Mouse (Mus musculus): ENCODE results near the gene Lrrc61.
A peak's percentile ranks its signal among the peaks of the same experiment; 100 is the strongest.

Lrrc61 gene

DNA sequence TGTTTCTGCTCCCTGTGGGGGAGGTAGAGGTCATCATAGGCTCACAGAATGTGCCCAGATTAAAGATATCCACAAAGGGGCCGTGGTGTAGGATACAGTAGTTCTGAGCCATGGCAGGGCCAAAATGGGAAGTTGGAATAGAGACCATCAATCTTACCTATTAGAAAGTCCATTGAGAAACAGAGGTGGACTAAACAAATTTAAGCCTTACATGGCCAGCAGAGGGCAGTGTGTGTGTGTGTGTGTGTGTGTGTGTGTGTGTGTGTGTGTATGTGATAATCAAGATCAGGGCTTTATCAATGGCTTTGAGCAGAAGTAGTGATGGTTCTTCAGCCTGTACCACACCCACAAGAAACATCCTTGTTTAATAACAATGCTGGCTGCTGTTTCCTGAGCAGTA lies 8.3 kb upstream of the Lrrc61 start:
- no peak for ATAC-seq (ENCODE audit: insufficient number of reproducible peaks, low FRiP score, low TSS enrichment)

DNA sequence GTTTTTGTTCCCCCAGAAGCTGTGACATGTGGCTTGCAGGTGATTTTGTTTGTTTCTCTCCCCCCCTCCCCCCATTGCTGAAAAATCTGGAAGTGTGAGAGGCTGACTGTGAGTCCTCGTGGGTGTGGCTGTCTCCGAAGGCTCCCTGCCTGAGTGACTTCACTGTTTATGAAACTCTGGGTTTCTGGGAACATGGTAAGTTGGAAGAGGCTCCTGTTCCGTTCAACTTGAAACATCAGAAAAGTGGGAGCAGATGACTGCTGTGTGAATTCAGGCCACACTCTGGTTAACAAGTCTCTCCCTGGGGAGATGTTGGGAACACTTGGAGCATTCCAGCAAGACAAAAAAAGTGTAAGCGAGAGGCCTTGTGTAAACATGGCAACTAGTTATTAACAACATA lies 7.7 kb upstream of the Lrrc61 start:
- no peak for ATAC-seq (ENCODE audit: insufficient number of reproducible peaks, low FRiP score, low TSS enrichment)

DNA sequence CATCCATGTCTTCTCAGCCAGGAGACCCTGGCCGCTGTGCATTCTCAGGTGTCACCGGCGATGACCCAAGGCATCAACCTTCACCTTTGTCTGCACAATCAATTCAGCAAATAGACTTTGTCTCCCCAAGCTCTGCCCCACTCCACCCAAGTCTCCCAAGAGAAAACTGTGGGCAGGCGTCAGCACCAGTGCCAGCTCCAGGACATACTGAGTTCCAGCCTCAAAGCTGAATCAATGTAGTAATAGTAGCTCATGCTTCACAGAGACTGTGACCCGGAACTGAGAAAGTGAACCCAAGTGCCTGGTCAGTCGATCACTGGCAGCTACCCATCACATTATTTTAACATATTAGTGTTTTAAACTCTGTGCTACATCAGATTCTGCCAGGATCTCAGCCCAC lies 6.3 kb upstream of the Lrrc61 start:
- no peak for ATAC-seq (ENCODE audit: insufficient number of reproducible peaks, low FRiP score, low TSS enrichment)

DNA sequence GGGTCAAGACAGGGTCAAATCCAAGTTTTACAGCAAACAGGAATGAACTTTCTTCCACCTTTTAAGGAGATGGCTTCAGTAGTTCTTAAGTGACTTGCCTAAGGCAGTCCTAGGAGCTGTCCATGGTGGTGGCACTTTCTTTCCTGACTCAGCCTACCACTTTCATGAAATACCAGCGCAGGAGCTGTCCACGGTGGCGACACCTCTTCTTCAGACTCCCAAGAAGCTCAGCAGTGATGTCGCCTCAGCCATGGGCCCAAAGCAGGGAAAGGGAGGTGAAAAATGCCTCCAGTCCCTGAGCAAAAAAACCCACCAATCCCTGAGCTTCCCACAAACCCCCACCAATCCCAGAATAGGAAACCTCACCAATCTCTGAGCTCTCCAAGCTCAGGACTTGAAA lies 1.7 kb upstream of the Lrrc61 start:
- ATAC-seq (ENCODE audit: insufficient number of reproducible peaks, low FRiP score, low TSS enrichment): no peak

DNA sequence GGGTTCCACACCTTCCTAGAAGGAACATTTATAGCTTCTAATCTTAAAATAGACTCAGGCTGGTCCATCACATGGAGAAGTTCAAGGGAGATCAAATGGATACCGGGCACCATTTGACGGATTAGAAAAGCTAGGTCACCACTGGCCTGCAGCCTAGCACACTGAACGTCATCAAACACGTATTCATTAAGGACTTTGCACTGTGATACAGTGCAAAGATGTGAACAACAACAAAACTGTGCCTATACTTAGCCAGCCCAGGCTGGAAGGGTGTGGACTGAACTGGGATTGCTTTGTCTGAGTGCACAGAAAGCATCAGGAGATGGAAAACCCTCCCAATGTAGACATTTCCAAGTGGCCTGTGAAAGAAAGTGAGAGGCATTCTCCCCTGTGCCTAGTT lies 777 bp upstream of the Lrrc61 start:
- 0 out of 2 replicates have a peak, but pooled peaks have one; percentile 0 for ATAC-seq (ENCODE audit: insufficient number of reproducible peaks, low FRiP score, low TSS enrichment)

DNA sequence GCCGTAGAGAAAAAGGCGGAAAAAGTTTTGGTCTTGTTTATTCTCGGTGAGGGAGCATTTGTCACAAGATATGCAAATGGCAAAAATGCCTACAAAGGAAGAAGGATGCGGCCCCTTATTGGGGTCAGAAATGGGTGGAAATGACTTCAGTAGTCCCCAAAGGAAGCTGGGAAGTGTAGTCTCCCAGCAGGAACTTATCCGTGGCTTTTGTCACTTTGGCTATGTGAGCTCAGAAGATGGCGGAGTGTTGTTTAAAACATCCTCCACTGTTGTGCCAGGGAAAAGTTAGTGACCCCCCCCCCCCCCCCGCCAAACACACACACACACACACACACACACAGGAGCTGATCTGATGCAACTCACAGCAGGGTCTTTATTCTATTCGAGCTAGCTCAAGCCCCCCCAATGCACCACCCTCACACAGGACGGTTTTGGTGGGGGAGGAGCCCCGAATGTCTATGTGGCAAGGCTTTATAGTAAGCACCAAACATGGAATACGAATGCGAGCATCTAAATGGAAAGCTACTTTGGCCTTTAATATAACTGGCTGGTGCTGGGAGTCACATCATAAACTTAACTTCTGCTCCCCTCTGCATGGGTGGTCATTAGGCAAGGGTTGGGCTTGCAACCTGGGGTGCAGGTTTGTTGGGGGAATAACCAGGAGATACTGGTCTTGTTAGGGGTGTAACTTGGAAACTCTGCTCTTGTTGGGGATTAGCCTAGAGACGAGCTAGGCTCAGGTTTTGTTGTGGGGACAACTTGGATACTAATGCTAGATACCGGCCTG lies 701 bp downstream of the Lrrc61 start:
- peak; percentile 83 for ATAC-seq (ENCODE audit: insufficient number of reproducible peaks, low FRiP score, low TSS enrichment)

DNA sequence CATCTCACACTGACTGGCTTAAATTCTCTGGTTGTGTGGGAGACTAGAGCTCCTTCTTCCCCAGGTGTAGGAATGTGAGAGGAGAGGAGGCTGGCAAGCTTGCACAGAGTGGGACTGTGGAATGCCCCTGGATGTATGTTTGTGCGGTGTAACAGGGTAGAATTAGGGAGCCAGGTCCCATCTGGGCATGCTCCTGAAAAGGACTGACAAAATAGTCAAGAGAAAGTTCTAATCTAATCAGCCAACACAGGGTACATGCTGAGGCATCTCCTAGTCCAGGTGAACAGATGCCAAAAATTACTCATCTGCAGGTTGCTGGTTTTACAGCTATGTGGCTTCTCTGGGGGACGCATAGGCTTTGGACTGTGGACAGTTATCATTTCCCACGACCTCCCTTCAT lies 1.4 kb downstream of the Lrrc61 start:
- no peak for ATAC-seq (ENCODE audit: insufficient number of reproducible peaks, low FRiP score, low TSS enrichment)

DNA sequence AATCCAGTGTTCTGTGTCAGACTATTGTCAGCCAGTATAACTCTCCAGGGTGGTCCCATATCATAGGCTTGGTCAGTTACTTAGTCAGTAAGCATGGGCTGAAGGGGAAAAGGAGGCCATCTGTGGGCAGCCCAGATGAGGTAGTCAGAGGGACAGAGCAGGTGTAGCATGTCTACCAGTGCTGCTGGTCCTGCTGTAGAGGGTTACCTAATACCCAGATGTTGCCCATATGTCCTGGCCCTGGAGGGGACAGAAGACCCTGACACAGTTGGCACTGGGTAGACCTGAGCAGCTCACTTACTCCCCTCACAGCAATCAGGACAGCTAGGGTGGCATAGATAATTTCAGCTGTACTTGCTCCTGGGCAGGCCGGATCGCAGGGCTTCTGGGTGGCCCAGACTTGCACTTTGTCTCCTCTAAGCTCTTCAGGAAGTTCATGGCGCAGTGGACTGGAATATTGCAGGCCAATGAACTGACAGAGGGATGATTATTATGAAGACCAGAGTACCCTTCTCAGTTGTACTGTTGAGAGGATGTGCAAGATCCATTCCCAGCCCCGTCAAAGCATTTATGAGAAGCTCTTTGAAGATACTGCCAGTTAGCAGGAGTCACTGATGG lies 11.2 kb downstream of the Lrrc61 start:
- ATAC-seq (ENCODE audit: insufficient number of reproducible peaks, low FRiP score, low TSS enrichment): no peak

DNA sequence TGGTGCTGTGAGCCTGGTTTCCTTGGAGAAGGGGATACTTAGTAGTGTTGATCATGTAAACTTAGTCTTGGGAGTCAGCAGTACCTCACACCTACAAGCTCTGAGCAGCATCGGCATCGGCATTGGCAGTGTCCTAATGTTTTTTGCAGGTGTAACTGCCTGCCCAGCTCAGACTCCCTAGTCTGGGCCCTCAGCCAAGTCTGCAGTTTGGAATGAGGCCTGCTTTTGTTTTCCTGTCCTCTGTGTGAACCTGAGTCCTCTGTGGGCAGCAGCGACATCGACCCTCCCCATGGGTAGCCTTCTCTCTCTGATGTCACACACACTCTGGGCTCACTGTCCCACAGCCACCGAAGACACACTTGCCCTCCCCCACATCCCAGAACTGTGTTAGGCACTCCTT lies 11.7 kb downstream of the Lrrc61 start:
- ATAC-seq (ENCODE audit: insufficient number of reproducible peaks, low FRiP score, low TSS enrichment): no peak

DNA sequence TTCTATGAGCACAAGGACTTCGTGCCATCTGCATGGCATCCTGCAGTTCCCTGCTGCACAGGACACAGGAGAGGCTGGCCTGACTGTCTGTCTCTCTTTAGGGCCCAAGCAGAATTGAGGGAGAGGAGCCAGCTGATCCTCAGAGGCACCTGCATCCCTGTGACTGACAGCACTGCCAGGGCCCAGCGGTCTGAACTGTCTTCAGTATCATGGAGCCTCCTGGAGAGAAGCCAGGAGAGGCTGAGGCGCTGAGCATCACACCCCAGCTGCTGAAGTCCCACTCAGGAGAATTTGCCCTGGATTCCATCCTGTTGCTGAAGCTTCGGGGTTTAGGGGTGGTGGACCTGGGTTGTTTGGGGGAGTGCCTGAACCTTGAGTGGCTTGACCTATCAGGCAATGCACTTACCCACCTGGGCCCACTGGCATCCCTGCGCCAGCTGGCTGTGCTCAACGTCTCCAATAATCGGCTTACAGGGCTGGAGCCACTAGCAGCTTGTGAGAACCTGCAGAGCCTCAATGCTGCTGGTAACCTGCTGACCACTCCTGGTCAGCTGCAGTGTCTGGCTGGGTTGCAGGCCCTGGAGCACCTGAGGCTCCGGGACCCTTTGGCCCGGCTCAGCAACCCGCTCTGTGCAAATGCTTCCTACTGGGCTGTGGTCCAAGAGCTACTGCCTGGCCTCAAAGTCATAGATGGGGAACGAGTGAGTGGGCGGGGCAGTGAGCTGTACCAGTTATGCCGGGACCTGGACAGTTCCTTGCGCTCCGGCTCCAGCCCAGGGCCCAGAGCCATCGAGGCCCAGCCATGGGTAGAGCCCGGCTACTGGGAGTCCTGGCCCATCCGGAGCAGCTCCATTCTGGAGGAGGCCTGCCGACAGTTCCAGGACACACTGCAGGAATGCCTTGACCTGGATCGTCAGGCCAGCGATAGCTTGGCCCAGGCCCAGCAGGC lies 13.7 kb downstream of the Lrrc61 start:
- ATAC-seq (ENCODE audit: insufficient number of reproducible peaks, low FRiP score, low TSS enrichment): peak; percentile 72

DNA sequence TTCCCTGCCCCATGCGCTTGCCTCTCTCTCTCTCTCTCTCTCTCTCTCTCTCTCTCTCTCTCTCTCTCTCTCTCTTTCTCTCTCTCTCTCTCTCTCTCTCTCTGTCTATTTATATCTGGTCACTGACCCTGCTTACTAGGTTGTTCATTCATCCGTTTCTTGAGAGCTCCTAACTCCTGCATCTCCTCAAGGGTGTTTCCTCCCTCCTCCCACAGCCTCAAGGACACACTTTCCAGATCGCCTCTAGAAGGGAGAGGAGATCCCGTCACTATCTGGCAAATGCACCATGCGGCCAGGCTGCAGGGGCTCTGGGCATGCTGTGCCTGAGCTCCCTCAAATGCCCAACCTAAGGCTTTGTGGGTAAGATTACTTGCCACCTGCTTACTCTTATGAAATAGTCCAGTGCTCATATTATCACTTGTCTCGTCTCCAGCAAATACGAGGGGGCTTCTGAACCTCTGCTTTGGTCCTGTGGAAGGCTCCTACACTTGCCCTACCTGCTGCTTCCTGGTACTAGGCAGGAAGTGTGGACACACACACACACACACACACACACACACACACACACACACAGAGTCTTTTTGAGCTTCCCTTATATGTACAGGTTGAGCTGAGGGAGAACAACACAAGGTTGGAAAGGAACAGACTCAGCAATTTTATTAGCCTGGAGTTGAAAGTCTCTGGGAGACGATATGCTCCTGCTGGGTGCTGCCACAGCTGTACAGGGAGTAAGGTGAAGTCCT lies 14.6 kb downstream of the Lrrc61 start:
- no peak for ATAC-seq (ENCODE audit: insufficient number of reproducible peaks, low FRiP score, low TSS enrichment)

DNA sequence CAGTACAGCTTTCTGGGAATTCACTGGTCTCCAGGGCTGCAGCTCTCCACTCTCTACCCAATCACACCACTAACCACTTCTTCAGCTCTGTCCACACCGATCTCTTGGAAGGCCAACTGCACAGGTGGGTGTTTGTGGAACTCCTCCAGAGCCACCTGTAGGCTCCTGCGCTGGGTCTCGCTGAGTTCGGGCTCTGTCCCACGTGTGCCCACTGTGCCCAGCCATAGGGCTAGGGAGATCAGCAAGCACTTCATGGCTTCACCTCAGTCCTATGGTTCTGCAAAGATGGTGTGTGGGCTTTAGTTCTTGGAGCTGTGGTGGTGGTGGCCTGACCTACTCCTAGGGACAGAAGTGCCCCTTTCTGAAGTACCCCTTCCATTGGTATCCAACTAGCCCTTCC lies 17.4 kb downstream of the Lrrc61 start:
- no peak for ATAC-seq (ENCODE audit: insufficient number of reproducible peaks, low FRiP score, low TSS enrichment)

DNA sequence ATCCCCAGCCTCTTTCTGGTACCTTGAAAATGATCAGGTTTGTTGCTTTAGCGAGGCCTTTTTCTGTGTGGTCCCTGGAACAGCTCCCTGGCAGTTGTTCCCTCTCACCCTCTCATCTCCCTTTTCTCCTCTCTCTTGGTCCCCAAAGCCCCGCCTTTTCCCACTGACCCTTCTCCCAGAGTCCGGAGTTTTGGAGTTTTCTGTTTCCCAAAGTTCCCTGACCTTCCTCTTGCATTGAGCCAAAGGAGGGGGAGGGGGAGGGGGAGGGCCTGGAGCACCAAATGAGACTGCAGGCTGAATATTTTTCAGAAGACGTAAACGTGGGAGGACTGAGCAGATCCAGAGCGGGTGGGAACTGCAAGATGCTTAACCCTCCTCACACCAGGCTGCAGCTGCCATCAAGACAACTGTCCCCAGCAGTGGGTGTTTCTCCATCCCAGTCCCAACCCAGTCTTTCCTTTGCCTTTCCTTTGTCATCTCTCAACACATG lies 18.0 kb downstream of the Lrrc61 start, which contains the start of gene Rarres2:
TSS of gene Rarres2 (minus strand) at position 218 of the 490 bp plus-strand sequence.
- ATAC-seq (ENCODE audit: insufficient number of reproducible peaks, low FRiP score, low TSS enrichment): no peak

DNA sequence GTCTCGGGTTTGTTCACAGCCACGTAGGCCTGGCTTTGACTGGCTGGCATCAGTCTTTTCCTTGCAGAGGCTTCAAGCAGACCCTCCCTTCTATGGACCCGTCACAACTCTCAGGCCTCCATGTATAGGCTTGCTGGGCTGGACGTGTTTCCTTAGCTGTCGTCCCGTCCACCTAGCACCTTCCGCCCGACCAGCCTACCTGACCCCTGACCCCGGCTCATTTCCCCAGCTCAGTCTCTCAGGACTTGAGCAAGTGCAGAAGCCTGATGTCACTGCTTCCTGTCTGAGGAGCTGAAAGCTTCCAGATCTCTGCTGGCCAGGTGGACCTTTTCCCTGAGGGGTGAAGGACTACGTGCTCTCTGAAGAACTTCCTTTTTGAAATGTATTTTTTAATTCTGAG lies 18.7 kb downstream of the Lrrc61 start:
- ATAC-seq (ENCODE audit: insufficient number of reproducible peaks, low FRiP score, low TSS enrichment): no peak

DNA sequence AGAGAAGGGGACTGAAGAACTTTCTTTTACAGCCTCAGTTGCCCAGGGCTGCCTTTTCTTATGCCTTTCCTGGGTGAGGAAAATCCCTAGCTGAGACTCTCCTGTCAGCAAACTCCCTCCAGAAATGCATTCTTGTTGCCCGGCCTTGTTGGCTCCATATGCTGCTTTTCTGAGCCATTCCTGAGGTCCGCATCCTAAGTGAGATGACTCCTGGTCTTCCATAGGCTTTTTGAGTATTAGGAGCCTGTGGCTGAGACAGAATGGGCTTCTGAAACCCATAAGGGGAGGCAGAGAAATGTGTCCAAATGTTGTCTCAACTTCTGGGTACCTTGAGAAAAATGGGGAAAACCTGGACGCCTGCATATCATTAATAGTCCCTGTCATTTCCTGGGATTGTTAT lies 19.4 kb downstream of the Lrrc61 start:
- no peak for ATAC-seq (ENCODE audit: insufficient number of reproducible peaks, low FRiP score, low TSS enrichment)

DNA sequence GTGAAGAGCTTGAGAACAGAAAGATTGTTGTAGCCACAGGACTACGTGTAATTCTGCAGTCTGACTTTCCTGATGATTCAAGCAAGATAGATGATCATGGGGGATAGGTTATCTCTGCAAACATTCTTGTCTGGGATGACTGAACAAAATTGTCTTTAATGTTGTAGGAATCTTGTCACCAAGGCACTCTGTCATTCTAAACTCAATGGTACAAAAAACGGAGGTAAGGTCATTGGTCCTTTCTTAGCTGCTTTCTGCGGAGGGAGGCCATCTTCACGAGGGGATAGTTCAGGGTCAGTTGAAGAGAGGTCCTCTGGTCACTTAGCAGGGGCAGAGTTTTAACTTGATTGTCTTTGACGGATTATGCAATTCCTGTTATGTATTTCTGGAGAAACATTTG lies 24.1 kb downstream of the Lrrc61 start:
- no peak for ATAC-seq (ENCODE audit: insufficient number of reproducible peaks, low FRiP score, low TSS enrichment)

DNA sequence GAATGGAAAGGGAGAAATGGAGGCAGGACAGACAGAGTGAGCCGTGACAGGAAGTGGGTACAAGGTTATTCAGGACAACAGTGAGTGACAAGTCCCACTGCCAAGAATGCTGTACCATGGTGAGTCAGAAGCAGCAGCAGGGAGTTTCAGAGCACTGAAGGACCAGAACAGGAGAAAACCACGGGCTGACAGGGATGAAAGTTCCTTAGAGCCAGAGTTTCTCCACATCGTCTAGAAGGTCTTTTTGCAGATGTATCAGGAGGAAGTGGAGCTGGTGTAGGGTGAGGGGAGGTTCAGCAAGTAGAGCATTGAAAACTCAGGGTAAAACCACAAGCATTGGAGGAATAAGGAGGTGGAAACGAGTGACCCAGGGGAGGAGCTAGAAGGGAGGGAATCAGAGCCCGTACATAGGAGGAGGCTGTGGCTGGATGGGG lies 24.6 kb downstream of the Lrrc61 start:
- ATAC-seq (ENCODE audit: insufficient number of reproducible peaks, low FRiP score, low TSS enrichment): no peak

DNA sequence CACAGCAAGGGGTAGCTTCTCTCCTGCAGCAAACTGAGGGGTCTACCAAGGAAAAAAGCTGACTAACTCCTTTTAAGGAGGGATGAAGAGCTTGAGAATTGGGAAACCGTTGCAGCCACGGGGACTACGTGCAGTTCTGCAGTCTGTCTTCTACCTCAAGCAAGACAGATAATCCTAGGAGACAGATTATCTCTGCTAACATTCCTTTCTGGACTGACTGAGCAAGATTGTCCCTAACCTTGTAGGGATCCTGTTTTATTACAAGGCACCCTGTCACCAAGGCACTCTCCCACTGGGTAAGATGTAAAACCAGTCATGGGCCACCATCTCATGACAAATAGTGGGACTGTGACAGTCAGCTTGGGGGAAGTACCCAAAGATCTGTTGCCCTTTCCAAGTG lies 26.7 kb downstream of the Lrrc61 start:
- ATAC-seq (ENCODE audit: insufficient number of reproducible peaks, low FRiP score, low TSS enrichment): no peak

DNA sequence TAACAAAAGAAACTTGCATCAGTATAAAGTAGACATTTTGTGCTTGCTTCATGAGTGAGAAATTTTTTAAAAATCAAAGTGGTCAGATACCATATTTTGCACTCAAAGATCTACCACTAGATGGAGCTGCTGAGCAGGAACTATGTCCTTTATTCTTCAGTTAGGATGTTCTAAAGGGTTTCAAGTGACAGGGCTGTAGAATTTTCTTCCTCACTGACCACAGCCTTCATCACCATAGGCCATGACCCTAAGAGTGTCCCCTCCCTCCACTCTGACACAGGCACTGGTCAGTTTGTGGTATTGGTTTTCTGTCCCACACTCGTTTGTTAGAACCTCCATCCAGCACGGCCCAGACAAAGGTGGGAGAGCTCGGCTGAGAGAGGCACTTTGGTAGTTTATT lies 27.4 kb downstream of the Lrrc61 start:
- 0 out of 2 replicates have a peak, but pooled peaks have one; percentile 31 for ATAC-seq (ENCODE audit: insufficient number of reproducible peaks, low FRiP score, low TSS enrichment)

DNA sequence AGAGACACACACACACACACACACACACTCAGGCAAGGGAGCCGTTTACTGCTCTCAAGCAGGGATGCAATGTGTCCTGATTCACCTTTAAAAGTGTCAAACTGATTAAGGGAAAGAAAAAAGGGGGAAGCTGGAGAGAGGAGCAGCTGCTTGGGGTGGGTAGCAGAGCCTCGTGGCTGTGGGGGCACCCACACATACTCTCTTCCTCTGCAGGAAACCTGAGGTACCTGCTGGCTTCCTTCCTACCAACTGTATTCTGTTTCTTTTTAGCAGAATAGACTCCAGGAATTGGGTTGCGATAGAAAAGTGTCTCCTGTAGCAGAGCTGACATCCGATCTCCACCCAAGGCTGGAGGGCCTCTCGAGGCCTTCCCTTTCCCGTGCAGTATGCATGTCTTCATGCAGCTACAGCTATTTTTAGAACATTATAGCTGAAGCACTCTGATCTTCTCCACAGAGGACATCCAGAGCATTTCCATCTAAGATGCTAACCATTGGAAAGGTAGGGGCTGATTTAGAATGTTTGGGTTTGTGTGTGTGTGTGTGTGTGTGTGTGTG lies 34.7 kb downstream of the Lrrc61 start, which contains the start of gene Gm45021:
TSS of gene Gm45021 (plus strand) at position 417 of the 557 bp plus-strand sequence.
- no peak for ATAC-seq (ENCODE audit: insufficient number of reproducible peaks, low FRiP score, low TSS enrichment)
